Mouse (Mus musculus) small intestine, adult 2 months (tissue): ENCODE results near the gene Tpd52l2. TPM values are rescaled to one million over a fixed set of nuclear protein-coding genes. Genes with fewer than 3 reads are reported as not detected.

Experiments used
- H3K27ac ChIP-seq: fragments of 200-500 bp; 2 replicates; pipeline ENCODE4 v1.5.1; 2012; ENCODE audit warnings: low read depth, low read length, control low read depth, inconsistent platforms; ENCODE audit not compliant: insufficient read depth
- H3K27me3 ChIP-seq: fragments of 200-500 bp; 2 replicates; pipeline ENCODE4 v1.6.1; 2012; ENCODE audit warnings: mild to moderate bottlenecking, moderate library complexity, low read length, inconsistent platforms; ENCODE audit not compliant: control insufficient read depth, insufficient read depth
- H3K36me3 ChIP-seq: fragments of 200-500 bp; 2 replicates; pipeline ENCODE4 v1.6.1; 2012; ENCODE audit warnings: mild to moderate bottlenecking, low read length, control low read depth, inconsistent platforms; ENCODE audit not compliant: control insufficient read depth, insufficient read depth
- H3K4me1 ChIP-seq: fragments of 200-500 bp; 2 replicates; pipeline ENCODE4 v1.6.1; 2012; ENCODE audit warnings: low read length, inconsistent platforms, mixed read lengths; ENCODE audit not compliant: control insufficient read depth, insufficient read depth, insufficient read length
- H3K4me3 ChIP-seq: fragments of 200-500 bp; 2 replicates; pipeline ENCODE4 v1.5.1; 2012; ENCODE audit warnings: low read depth, mild to moderate bottlenecking, control low read depth, inconsistent platforms, low read length, moderate library complexity
- CTCF ChIP-seq: fragments of 200-500 bp; IDR thresholded peaks from 2 replicates; pipeline ENCODE4 v1.5.1; 2012; ENCODE audit warnings: low read depth, mild to moderate bottlenecking, control low read depth, inconsistent platforms, low read length, moderate library complexity, mixed read lengths; ENCODE audit not compliant: insufficient replicate concordance, insufficient read length; ENCODE audit errors: extremely low read depth
- POLR2A ChIP-seq: fragments of 200-500 bp; IDR thresholded peaks from 2 replicates; pipeline ENCODE4 v1.6.1; 2012; ENCODE audit warnings: low read depth, mild to moderate bottlenecking, control low read depth, inconsistent platforms, low read length, moderate library complexity
- WGBS: fragments of 180-500 bp; shearing (Covaris S2); methylation state at CpG from one replicate; pipeline ENCODE4 v1.1.7; 2018; 5-methylcytosine and 5-hydroxymethylcytosine counted together
- polyA plus RNA-seq: library from polyadenylated mRNA; depleted of rRNA; stranded (reverse); fragments of >200 nt; gene quantifications from 2 replicates; pipeline ENCODE4 v1.2.3, GENCODE M21; 2012

Tpd52l2 gene
- polyA plus RNA-seq, 1 experiment = 27.3 TPM

DNA sequence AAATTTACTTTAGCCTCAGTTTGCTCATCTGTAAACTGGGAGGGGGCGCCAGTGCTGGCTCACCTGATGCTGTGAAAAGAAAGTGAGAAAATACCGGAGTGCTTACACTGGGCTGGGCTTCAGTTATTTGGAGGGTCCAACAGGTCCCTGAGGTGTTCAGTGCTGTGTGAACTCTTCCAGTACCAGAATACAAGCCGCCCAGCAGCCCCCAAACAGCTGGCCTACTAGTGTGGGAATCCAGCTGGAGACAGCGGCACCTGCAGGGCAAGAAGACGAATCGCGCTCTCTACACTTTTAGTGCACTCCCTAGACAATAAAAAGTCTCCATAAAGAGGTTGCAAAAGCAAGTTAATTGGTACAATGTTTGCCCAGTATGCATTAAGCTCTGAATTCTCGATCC lies 661 bp upstream of the Tpd52l2 start:
- Histone ChIP-seq H3K27ac (peak overlapping the region; percentile 77), H3K4me1 (peaks cover 2% of the 10 kb centered on the region), H3K4me3 (peak overlapping the region; percentile 77), H3K36me3 (peaks cover 13% of the 10 kb centered on the region), H3K27me3 (no peaks in the 10 kb centered on the region)
- WGBS = 10% methylated on average over 8 of the region's 8 CpGs
- TF ChIP-seq POLR2A = no peak
- TF ChIP-seq CTCF = peak; percentile 80

DNA sequence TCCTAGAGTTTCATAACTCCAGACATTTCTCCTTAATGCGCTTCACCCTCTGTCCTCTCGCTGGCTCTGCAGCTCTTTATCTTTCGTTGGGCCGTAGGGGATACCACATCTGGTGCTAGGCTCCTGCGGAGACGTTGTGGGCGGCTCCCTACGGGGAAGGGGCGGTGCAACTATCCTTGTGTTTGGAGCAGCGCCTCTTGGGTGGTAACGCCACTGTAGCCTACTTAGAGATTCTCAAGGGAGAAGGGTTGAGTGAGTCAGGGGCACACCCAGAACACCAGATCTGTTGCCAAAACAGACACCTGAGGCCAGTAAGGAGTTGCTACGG lies 570 bp downstream of the Tpd52l2 start:
- peaks cover 25% of the 10 kb centered on the region for H3K36me3 ChIP-seq
- H3K27me3 ChIP-seq = no peaks in the 10 kb centered on the region
- no peak for TF ChIP-seq CTCF
- TF ChIP-seq POLR2A = no peak
- peak overlapping the region; percentile 80 for H3K27ac ChIP-seq
- H3K4me3 ChIP-seq = peak overlapping the region; percentile 77
- under 1% methylated on average over 12 of the region's 12 CpGs for WGBS
- peaks cover 2% of the 10 kb centered on the region for H3K4me1 ChIP-seq

DNA sequence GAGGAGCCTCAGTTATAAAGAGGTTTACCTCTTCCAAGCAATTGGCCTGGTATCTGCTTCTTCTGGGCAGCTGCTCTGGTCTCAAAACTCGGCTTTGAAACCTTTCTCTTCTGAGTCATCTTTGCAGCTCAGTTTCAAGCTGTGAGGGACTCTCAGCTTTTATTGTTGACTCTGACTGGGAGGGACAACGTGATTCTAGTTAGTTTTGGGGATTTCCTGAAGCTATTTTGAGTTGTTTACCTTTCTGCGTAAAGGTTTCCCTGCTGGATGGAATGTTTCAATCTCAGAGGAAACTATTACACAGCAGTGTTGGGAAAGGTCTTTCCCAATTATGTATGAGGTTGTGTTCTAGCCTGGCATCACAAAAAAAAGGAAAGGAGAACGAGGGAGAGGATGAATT lies 1.7 kb downstream of the Tpd52l2 start:
- 52% methylated on average over 4 of the region's 4 CpGs for WGBS
- Histone ChIP-seq H3K27me3 (no peaks in the 10 kb centered on the region), H3K4me3 (no peak overlapping the region), H3K4me1 (peaks cover 2% of the 10 kb centered on the region; the same call in 1 of the 2 replicates), H3K27ac (no peak overlapping the region), H3K36me3 (peaks cover 33% of the 10 kb centered on the region)
- TF ChIP-seq CTCF = no peak
- no peak for TF ChIP-seq POLR2A

DNA sequence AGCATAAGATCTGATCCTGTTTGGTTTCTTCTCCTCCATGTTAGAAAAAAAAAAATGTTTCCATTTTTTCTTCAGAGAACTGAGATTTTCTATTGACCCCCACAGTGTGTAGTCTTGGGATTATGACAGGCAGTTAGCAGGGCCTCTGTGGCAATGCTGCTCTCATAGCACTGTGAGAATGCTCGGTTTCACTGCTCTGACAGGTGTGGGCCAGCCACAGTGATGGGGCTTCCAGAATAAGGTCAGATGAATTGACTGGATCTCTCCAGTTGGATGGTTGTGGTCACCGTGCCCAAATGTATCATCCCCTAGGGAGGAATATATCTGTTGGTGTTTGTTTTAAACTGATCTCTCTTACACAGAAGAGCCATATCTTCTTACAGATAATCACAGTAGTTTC lies 12.2 kb downstream of the Tpd52l2 start:
- peaks cover 63% of the 10 kb centered on the region for H3K36me3 ChIP-seq
- no peaks in the 10 kb centered on the region for H3K4me1 ChIP-seq
- 96% methylated on average over 2 of the region's 2 CpGs for WGBS
- no peaks in the 10 kb centered on the region for H3K27me3 ChIP-seq
- TF ChIP-seq POLR2A (no peak), CTCF (no peak)
- no peak overlapping the region for H3K4me3 ChIP-seq
- no peak overlapping the region for H3K27ac ChIP-seq

DNA sequence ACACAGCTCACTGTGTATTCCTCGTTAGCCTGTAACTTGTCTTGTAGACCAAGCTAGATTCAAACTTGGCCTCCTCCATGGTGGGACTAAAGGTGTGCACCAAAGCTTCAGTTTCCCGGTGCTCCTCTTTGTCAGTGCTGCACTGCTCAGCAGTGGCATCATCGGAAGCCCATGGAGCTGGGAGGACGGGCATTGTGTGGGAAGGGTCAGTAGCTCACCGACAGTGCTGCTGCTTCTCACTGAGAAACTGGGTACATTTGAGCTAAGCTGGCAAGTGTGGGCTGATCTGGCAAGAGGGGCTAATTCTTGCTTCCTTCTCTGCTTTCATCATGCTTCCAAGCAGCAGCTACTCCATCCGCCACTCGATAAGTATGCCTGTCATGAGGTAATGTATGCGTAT lies 14.3 kb downstream of the Tpd52l2 start:
- no peak overlapping the region for H3K4me3 ChIP-seq
- TF ChIP-seq CTCF (no peak), POLR2A (no peak)
- H3K36me3 ChIP-seq = peaks cover 61% of the 10 kb centered on the region
- H3K4me1 ChIP-seq = no peaks in the 10 kb centered on the region
- no peaks in the 10 kb centered on the region for H3K27me3 ChIP-seq
- WGBS = 91% methylated on average over 8 of the region's 8 CpGs
- H3K27ac ChIP-seq = no peak overlapping the region

DNA sequence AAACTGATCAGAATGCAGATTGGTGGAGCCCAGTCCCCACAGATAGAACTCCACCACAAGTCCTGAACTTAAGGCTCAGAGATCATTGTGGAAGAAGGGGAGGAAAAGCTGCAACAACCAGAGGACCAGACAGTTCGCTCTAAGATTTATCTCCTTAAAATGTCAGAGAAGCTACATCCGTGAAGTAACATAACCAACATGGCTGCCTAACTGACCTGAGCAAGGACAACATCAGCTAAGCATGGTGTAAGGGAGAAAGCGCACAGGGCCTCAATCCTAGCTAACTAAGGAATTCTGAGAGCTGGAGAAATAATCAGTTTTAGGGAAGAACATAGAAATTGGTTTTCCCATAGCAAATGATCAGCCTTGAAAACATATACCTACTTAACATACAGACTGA lies 22.3 kb downstream of the Tpd52l2 start:
- peaks cover 7% of the 10 kb centered on the region; the same call in 1 of the 2 replicates for H3K4me1 ChIP-seq
- H3K36me3 ChIP-seq = peaks cover 18% of the 10 kb centered on the region
- WGBS = 78% methylated on average over 3 of the region's 3 CpGs
- TF ChIP-seq POLR2A (no peak), CTCF (no peak)
- no peaks in the 10 kb centered on the region for H3K27me3 ChIP-seq
- no peak overlapping the region for H3K4me3 ChIP-seq
- no peak overlapping the region for H3K27ac ChIP-seq

DNA sequence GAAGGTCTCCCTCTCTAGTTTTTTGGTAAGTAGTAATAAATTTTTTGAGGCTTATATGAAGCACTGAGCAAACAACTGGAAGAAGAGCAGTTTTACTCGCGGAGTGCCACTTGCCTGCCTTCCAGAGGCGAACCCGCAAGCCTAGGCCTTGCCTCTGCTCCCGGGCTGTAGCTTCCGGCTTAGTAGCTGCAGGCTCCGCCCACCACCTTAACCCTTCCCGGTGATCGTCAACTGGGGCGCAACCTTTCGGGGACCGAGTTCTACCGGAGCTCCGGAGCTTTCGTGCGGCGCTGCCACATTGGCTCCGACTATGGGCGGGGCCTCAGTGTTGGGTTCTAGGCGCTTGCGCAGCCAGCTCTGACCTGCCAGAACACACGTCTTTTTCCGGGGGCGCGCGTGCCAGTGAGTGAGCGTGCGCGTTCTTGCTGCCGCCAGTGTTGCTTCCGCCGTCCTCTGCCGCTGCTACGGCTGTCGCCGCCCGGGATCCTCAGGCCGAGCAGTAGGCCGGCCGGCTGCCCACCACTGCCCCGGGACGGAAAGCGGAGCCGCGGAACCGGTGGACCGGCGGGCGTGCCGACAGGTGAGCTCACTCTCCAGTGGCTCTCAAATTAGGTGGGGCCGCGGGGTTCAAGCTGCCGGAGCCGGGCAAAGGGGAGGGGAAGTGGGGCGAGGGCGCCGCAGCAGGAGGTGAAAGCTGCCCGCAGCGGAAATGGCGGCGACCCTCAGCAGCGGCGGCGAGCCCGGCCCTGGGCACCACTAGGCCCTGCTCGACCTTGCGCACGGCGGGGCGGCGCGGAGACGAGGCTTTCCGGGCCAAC lies 23.4 kb downstream of the Tpd52l2 start, which contains the start of gene Dnajc5:
Dnajc5 (plus strand) TSS at position 368 of the 818 bp plus-strand sequence.
- TF ChIP-seq CTCF (no peak), POLR2A (peak; percentile 54)
- H3K27ac ChIP-seq = peak within 1 kb of the TSS; percentile 88
- no peaks in the 10 kb centered on the region for H3K27me3 ChIP-seq
- peaks cover 14% of the 10 kb centered on the region for H3K36me3 ChIP-seq
- under 1% methylated on average over 74 of the region's 74 CpGs for WGBS
- peaks cover 7% of the 10 kb centered on the region; the same call in 1 of the 2 replicates for H3K4me1 ChIP-seq
- peak within 1 kb of the TSS; percentile 83 for H3K4me3 ChIP-seq
